Mouse (Mus musculus): ENCODE results near the gene Mien1. TPM values are rescaled to one million over a fixed set of nuclear protein-coding genes. Genes with fewer than 3 reads are reported as not detected.
A peak's percentile ranks its signal among the peaks of the same experiment; 100 is the strongest.

Gene Mien1
- total RNA-seq, 2 experiments from 2014 or later, result 31.7 to 35.5 TPM

DNA sequence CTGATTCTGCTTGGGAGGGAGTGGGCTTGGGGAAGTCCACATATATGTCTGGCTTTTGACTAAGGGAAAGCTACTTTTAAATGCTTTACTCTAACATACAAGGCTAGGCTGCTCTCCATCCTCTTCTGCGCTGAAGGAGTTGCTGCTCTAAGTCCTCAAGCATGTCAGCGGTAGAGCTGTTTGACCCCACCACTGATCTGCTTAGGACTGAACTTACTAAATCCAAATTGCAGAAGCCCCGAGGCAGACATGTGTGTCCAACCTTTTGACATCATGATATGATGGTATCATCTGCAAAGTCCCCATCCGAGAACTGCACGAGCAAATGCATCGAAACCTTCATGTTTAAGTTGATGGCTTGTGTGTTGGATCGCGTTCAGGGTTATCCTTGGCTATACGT is 21.1 kb upstream of the Mien1 start:
- no peak for DNase-seq

DNA sequence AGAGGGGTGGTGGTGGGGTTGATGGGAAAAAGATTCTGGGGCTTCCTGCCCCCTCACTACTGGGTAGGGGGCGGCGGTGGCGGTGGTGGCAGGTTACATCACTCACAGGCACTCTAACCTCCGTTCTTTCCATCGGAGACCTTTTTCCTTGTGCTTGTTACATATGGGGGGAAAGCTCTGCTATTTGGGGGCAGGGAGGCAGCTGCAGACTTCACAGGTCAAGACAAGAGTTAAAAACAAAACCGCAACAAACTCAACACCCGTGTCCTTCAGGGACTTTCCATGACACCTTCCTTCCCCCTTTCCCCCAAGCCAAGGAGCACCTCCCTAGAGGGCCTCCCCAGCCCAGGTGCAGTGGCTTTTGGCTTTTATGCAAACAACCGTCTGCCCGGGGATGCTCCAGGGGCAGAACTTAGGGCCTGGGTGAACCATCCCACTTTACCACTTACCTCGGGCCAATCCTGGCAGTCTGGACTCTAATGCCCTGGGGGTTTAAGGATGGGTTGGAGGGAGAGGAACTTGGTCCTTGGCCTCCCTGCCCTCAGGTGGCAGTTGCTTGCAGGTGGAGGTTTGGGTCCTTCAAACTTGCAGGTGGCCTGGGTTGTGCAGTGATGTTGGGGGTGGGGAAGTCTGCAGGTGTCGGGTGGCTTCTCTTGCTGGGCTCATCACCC is 20.4 kb upstream of the Mien1 start:
- DNase-seq, result no peak

DNA sequence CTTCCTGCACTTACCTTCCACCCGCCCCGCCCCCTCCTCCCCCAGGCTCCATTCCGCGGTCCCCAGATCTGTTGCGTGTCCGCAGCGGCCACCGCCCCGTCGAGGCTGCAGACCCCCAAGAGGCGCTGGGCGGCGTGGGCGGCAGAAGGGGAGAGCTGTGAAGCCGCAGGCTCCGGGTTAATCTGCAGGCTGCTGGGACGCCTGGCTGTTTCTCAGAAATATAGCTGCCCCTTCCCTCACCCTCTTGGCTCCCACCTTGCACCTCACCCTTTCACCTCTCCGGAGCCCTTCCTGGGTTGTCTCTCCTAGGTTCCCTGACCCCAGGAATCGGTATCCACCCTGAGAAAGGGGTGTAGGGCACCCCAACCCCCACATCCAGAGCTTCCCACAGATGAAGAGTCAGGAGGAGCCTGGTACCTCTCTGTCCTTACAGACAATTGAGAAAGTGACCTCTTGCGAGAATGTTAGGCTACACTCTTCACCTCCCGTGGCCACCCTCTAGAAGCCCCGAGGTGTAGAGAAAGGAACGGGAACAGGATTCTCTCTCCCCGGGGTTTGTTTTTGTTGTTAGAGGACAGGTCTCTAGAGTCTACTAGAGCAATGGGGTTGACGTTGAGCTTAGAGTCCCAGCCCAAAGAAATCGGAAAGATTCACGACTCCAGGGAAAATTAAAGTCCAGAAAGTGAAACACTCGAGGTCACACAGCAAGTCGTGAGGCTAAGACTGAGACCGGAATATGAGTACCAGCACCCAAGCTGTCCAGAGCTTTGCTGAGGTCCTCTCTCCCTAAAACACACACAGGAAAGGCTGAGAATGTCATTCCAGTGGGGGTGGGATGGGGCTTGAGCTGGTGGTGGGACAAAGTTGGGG is 19.6 kb upstream of the Mien1 start:
- no peak for DNase-seq

DNA sequence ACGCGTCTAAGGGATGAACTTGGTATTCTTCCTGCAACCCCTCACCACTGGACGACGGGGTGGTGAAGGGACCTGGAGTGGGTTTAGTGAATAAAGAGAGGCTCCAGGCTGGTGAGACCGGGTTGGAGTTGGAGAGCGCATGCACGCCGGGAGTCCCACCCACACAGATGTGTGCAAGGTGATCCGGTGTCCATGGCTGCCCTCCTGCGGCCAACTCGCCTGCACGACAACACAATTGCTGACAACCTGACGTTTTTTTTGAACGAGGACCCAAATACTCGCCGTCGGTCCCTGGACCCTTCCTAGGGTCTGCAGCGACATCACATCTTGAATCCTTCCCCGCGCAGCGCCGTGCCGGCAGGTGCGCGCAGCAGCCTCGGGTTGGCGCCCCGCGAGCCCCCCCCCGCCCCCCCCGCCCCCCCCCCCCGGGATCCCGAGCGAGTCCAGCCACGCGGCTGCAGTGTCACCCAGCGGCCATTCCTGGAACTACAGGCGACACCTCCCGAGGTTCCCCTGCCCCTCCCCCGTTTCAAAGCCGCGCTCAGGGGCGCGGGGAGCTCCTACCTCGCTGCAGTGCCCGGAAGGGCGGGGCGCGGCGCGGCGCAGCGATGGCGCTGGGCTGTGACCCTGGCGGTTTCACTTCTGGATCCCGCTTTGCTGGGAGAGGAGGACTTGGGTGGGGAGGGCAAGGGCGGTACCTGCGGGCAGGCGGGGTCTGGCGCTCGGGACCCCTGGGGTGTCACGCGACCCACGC is 18.8 kb upstream of the Mien1 start:
- peak; percentile 64 for DNase-seq

DNA sequence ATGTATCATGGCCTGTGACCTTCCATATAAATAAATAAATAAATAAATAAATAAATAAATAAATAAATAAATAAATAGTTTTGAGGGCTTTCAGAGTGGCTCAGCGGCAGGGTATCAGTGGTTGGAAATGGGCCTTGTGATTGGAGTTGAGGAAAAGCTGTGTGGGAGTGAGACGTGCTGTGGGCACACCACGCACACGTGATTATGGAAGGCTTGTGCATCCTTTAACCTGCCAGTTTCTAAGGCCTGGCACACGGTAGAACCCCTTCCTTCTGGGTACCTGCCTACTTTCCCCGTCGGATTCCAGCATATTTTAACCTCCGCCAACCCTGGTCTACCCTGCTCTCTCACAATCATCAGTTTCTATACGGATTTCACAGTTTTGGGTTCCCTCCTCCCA is 18.2 kb upstream of the Mien1 start:
- no peak for DNase-seq

DNA sequence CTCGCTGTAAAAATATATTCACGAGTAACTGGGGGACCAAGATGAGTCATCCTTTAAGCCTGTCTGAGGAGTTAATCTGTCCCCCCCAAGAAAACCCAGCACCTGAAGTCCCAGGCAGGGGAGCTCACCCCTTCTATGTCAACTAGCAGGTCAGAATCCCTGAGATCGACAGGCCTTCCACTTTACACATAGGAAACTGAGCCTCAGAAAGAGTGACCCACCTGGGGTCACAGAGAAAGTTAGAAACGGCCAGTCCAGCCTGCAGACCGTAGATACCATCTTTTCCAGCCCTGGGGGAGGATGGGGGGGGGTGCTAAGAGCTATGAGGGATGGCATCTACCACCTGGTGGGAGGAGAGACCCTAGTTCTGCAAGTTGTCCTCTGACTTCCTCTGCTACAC is 17.8 kb upstream of the Mien1 start:
- no peak for DNase-seq

DNA sequence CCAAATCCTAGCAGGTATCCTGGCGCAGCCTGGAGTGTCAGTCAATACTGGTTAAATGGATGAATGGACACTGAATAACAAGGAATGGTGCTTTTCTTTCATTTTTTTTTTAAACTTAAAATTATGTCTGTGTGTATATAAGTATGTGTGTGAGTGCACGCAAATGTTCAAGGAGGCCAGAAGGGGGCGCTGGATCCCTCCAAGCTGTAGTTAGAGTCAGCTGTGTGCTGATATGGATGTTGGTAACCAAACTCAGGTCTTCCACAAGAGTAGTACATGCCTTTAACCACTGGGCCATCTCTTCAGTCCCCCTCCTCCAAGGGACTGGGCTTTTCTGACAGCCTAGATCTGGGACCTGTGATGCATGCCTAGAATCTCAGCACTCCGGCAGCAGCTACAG is 16.7 kb upstream of the Mien1 start:
- no peak for DNase-seq

DNA sequence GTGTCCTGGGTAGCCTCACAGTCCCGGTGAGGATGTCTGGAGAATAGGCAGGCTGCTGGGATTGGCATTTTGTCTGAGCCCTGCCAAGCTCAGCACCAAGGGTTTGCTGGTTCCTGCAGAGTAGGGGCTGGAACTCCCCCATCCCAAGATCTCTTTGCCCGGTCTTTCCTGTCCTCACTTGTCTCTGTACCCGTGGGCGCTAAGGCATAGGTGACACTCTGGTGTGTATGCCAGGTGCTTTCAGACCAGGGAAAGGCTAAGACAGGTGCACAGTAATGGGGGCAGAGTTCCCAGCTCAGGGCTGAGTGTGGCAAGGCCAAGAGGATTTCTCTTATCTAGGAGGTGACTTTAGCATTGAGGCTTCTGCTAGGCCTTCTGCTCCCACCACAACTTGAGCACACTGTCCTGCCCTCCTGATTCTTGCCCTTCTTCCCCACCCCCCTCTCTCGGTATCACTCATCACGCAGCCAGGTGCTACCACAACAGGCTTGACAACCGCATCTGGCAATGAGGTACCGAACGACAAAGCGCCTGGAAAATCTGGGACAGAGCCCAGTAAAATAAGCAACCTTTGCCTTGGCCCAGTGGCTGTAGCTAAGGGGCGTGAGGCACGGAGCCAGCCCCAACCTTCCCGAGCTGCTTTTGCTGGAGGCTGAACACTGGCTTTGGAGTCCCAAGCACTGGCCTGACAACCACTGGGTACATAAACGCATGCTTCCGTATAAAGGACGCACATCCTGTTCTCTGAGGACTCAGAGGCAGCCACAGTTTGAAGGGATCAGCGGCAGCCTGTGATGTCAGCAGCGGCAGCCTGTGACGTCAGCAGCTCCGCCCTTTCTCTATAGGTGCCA is 11.4 kb upstream of the Mien1 start:
- no peak for DNase-seq

DNA sequence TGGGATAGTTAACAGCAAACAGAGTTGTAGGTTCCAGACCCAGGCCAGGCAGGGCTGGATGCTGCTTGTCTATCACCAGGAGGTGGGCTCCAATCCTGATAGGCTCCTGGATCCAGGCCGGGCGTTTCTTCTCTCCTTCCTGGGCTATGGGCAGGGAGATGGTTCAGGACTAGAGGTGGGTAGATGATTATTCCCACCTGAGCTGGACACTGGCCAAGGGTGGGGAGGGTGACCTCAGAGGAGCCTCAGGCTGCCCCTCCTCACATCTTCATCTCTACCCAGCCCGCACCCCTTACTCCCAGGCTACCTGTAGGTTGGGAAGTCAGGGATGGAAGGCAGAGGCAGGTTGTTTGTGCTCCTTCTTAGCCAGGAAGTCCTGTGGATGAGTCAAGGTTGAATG is 10.6 kb upstream of the Mien1 start:
- DNase-seq, result no peak

DNA sequence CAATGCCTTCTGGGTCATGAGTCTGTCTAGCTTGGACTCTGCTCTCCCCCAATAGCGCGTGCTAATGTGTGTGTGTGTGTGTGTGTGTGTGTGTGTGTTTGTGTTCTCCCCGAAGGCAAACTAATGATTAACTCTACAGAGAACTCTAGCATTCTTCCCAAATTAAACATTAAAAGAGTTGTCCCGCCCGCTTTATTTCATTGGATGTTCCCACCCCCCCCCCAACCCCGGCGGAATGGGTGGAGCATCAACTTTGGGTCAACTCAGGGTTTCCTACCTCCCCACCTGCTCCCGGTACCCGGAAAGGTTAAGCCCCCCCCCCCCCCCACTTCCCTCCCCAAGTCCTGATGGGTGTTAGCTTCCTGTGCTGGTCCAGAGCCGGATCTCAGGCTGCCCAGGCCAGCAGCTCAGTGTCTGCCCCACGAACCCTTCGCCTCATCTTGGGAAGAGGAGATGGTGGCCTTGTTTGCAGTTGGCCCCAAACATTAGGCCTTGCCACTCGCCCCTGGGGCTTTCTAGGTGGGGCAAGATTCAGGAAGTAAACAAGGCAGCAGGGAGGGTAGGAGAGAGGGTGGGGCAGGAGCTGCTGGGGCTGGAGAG is 9.5 kb upstream of the Mien1 start:
- no peak for DNase-seq

DNA sequence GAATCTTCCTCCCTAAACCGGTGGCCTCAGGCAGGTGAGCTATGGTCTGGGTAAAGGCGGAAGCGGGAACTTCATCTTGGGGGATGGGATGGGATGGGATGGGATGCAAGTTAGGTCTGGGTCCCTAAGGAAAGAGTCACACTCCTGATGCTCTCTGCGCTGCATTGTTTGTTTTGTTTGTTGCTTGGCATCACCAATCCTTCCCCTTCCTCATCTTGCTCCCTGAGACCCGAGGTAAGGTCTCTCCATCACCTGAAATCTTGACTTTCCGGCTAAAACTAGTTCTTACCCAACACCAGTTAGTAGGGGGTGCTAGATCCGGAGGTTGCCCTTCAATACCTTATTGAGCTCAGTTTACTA is 8.7 kb upstream of the Mien1 start:
- DNase-seq, result no peak

DNA sequence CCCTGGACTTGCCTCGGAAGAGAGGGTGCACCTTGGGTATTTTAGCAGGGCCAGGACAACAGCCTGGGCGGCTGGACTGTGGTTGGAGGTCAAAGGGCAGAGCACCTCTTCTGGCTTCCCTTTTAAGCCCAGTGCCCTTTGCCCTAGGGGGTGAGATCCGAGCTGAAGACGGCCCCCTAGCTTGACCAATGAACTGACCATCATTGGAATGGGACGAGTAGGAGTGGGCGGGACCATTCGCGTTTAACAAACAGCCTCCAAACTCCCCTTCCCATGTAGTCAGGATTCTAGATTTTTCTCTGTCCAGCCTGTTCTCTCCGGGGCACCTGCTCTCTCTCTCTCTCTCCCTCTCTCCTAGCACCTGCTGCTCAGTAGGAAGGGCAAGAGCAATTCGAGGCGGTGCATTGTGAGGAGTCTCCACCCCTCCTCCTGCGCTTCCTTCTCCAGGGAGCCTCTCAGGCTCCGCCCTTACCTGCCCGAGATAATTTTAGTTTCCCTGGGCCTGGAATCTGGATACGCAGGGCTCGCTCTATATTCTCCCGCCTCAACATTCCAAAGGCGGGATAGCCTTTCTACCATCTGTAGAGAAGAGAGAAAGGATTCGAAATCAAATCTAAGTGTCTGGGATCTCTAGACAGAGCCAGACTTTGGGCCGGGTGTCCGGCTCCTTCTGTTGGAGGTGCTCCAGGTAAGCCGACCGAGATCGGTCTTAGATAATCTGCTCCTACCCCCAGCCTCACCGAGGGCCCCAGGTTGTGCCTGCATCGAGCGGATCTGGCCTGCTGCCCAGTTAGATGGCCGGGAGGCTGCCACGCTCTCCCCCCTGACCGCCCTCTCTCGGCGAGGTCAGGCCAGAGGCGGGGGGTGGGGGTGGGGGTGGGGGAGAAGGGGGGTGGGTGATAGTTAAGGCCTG is 8.0 kb upstream of the Mien1 start:
- no peak for DNase-seq

DNA sequence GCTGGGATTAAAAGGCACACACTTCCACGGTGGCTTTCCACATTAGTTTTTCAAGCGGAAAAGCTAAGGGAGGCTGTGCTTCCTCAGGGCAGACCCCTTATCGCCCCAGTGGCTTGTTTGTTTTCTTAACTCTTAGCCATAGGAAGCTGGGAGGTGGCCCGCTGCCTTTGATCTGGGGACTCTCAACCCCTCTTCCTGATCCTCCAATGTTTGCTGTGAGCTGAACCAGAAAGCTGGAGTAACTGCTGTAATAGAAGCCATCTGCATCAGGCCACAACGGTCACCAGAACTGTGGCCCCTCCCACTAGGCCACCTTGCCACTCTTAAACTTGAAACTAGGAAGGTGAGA is 7.4 kb upstream of the Mien1 start, which contains the start of gene Grb7:
TSS of gene Grb7 (plus strand) at position 182 of the 349 bp plus-strand sequence.
- no peak for DNase-seq

DNA sequence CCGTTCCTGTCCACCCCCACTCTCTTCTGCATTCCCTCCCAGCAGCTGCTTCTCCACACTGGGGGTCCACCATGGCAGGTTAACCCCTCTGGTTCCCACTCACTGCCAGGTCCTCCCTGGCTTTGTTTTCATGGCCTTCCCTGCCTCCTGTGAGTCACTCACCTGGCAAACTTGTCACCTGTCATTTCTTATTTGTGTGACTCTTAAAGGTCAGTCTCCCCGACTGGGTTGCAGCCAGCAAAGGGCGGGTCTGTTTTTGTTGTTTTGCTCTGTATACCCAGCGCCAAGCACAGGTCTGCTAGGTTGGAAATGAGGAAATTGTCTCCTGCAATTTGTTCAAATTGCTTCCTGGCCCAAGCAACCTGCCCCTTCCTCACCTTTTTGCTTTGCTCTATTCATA is 6.9 kb upstream of the Mien1 start:
- DNase-seq, result no peak

DNA sequence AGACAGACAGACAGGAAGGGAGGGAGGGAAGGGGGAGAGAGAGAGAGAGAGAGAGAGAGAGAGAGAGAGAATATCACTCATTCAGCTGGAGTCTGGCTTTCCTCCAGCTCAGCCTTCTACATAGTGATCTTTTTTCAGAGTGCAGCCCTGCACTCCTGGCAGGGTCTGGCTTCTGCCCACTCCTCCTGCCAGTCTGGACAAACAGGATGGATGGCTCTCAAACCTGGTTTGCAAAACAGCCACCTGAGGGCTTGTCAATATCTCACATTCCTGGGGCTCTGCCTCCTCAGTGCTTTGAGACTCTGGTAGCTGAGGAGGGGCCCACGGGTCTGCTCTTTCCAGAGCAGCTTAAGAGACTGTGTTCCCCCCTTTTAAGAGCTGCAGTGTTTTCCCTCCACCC is 6.4 kb upstream of the Mien1 start:
- no peak for DNase-seq

DNA sequence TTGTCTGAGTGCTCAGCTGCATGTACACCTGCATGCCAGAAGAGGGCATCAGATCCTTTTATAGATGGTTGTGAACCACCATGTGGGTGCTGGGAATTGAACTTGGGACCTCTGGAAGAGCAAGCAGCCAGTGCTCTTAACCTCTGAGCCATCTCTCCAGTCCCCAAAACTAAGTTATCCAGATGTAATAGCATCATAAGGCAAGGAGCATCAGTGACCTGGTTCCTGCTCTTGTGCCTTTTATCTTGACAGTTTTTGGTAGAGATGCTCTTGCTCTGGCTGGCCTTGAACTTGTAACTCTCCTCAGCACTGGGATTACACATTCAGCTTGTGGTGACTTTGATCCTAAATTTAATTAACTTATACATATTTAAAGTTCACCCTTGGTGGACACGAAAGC is 4.9 kb upstream of the Mien1 start:
- DNase-seq, result no peak

DNA sequence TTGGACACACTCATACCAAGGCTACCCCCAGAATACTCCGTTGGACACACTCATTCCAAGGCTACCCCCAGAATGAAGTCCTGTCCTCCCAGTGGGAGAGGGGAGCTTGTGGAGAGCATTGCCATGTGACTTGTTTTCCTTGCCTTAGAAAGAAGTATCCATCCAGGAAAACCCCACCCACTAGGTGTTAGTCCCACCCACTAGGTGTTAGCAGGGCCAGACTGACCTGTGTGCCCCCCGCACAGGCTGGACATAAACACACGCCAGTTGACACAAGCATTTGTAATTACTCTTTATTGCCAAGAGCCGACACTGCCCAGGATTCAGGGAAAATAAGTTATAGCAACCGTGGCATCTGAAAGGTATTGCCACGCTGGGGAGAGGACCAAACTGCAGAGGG is 1.4 kb downstream of the Mien1 start:
- no peak for DNase-seq

DNA sequence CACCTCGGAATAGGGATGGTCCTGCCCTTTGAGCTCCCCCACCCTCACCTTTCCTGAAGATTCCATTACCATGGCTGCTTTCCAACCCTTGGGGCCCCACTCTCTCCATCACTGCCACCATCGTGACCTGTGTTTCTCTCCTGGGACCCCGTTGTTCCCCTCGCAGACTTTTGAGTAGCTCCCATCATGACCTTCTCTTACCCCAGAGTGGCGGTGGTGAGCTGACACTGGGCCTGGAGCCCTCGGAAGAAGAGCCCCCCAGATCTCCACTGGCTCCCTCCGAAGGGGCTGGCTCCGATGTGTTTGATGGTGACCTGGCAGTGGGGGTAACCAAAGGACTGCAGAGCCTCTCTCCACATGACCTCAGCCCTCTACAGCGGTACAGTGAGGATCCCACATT is 3.1 kb downstream of the Mien1 start:
- DNase-seq, result no peak

DNA sequence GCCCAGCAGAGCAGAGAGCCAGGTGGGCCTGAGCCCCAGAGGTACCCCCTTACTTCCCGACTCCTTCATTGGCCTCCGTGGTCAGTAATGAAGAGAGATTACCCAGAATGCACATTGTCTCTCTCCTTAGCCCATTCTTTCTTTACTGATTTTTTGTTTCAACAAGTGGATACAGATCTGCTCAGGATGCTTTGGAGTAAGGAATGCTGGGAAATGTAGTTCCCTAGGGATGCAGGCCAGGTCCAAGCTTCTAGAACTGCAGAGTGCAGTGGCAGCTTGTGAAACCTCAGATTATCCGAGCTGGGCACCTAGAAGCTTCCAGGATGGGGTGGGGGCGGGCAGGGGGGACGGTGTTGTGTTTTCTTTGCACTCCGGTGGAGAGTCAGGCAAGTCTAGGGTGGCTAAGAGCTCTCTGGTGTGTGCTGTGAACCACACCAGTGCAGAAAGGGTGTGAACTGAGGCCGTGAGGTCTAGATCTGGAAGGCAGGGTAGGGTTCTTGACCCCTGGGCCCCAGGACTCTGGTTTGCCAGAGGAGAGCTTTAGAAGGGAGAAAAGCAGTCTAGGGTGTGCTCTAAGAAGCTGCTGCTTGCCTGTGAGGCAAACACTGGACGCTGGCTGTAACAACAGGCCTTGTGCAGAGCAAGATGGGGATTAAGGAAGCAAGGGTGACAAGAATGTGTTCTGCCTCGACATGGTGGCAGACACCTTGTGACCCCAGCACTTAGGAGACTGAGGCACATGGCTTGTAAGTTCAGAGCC is 6.9 kb downstream of the Mien1 start:
- no peak for DNase-seq

DNA sequence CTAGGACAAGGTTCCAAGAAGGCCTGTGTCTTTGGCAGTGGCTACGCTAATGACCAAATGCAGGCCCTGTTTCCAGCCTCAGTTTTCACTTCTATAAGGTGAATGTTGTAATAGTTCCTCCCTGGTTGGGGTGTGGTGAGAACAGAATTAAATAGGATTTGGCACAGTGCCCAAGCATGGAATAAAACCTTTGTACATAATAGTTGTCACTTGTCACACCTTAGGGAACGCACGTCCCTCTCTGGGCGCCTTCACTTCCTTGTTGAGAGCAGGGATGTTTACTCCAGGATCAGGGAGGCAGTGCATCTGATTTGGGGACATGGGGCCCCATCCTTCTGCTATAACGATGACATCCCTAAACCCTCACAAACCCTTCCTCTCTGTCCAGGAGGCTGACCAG is 10.4 kb downstream of the Mien1 start:
- no peak for DNase-seq
